Mouse (Mus musculus) thymus, adult 2 months (tissue): ENCODE results near the gene Nasp. TPM values are rescaled to one million over a fixed set of nuclear protein-coding genes. Genes with fewer than 3 reads are reported as not detected.

ENCODE experiments used
- DNase-seq: peaks from one replicate; pipeline ENCODE4 v3.0.0; 2021
- H3K27ac ChIP-seq: fragments of 200-500 bp; 2 replicates; pipeline ENCODE4 v1.5.1; 2012; ENCODE audit warnings: low read length, control low read depth; ENCODE audit not compliant: control insufficient read depth, insufficient read depth
- H3K27me3 ChIP-seq: fragments of 200-500 bp; 2 replicates; pipeline ENCODE4 v1.6.1; 2012; ENCODE audit warnings: mild to moderate bottlenecking, low read length, moderate library complexity, mixed read lengths; ENCODE audit not compliant: control insufficient read depth, insufficient read depth
- H3K36me3 ChIP-seq: fragments of 200-500 bp; 2 replicates; pipeline ENCODE4 v1.6.1; 2012; ENCODE audit warnings: mild to moderate bottlenecking, low read length, moderate library complexity; ENCODE audit not compliant: control insufficient read depth, insufficient read depth
- H3K4me1 ChIP-seq: fragments of 200-500 bp; replicated peaks from 2 replicates; pipeline ENCODE4 v1.6.1; 2012; ENCODE audit warnings: low read length; ENCODE audit not compliant: control insufficient read depth, insufficient read depth
- H3K4me3 ChIP-seq: fragments of 200-500 bp; 2 replicates; pipeline ENCODE4 v1.5.1; 2012; ENCODE audit warnings: mild to moderate bottlenecking, low read length, control low read depth, moderate library complexity; ENCODE audit not compliant: control insufficient read depth, insufficient read depth
- CTCF ChIP-seq: fragments of 200-500 bp; IDR thresholded peaks from 2 replicates; pipeline ENCODE4 v1.5.1; 2012; ENCODE audit warnings: mild to moderate bottlenecking, control low read depth, low read length, moderate library complexity, borderline replicate concordance; ENCODE audit not compliant: control insufficient read depth, poor library complexity, insufficient read depth; ENCODE audit errors: extremely low read depth
- POLR2A ChIP-seq: fragments of 200-500 bp; IDR thresholded peaks from 2 replicates; pipeline ENCODE4 v1.6.1; 2012; ENCODE audit warnings: mild to moderate bottlenecking, low read length, control low read depth, moderate library complexity; ENCODE audit not compliant: control insufficient read depth, poor library complexity, insufficient read depth; ENCODE audit errors: extremely low read depth
- WGBS: fragments of 180-500 bp; shearing (Covaris S2); methylation state at CpG from one replicate; pipeline ENCODE4 v1.1.7; 2018; 5-methylcytosine and 5-hydroxymethylcytosine counted together
- polyA plus RNA-seq: library from polyadenylated mRNA; depleted of rRNA; stranded (reverse); fragments of >200 nt; gene quantifications from 2 replicates; pipeline ENCODE4 v1.2.3, GENCODE M21; 2012

The Nasp gene
- polyA plus RNA-seq, 1 experiment = 15.8 TPM

GRCm38 (mm10) chr4:116644326-116644725 is 16.6 kb upstream of the Nasp start:
- peak; percentile 44 for DNase-seq
- peaks cover 47% of the 10 kb centered on the region for H3K36me3 ChIP-seq

DNA sequence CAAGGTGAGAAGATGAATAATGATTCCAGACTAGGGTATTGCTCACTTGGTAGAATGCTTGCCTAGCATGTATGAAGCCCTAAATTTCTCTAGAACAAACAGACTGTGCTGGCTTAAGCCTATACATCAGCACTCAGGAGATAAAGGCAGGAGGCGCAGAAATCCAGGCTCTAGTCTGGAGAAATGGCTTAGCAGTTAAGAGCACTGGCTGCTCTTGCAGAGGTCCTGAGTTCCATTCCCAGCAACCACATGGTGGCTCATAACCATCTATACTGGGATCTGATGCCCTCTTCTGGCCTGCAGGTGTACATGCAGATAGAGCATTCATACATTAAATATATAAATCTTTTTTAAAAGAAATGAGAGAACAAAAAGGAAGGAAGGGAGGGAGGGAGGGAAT is 14.3 kb upstream of the Nasp start:
- 100% methylated on average over 1 of the region's 1 CpGs for WGBS
- H3K27ac ChIP-seq = no peak overlapping the region
- no peaks in the 10 kb centered on the region for H3K4me1 ChIP-seq
- DNase-seq = no peak
- no peak overlapping the region for H3K4me3 ChIP-seq
- H3K27me3 ChIP-seq = no peaks in the 10 kb centered on the region
- no peak for TF ChIP-seq CTCF
- TF ChIP-seq POLR2A = no peak
- H3K36me3 ChIP-seq = peaks cover 62% of the 10 kb centered on the region

More at GRCm38 (mm10) chr4:116644326-116644725, 16.6 kb upstream of the Nasp start:
- WGBS = 60% methylated on average over 6 of the region's 6 CpGs
- Histone ChIP-seq H3K4me1 (no peaks in the 10 kb centered on the region), H3K4me3 (no peak overlapping the region), H3K27me3 (no peaks in the 10 kb centered on the region), H3K27ac (no peak overlapping the region)
- no peak for TF ChIP-seq POLR2A
- TF ChIP-seq CTCF = no peak

- TF ChIP-seq CTCF (no peak), POLR2A (no peak)
- H3K4me1 ChIP-seq = no peaks in the 10 kb centered on the region
- H3K36me3 ChIP-seq = peaks cover 77% of the 10 kb centered on the region
- no peak for DNase-seq
- no peaks in the 10 kb centered on the region for H3K27me3 ChIP-seq
- H3K27ac ChIP-seq = no peak overlapping the region
- 96% methylated on average over 6 of the region's 6 CpGs for WGBS
- H3K4me3 ChIP-seq = no peak overlapping the region
Observed at GRCm38 (mm10) chr4:116638821-116639220, 11.1 kb upstream of the Nasp start.

DNA sequence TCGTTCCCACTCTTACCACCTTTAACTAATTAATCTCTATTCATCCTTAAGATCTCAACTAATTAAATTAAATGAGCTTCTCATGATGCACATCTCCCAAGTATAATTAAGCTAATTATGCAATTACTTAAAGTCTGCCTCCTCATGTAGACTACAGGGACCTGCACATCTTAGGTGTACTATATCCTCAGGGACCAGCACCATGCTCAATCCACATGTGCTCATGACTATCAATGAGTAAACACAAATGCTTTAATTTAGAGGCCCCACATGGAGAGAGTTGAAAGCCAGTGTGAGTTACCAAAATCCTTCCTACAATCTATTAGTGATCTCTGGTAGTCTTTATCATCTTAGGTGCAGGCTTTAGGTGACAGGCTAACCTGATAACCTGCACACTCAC is 7.5 kb upstream of the Nasp start:
- Histone ChIP-seq H3K27me3 (no peaks in the 10 kb centered on the region), H3K4me1 (no peaks in the 10 kb centered on the region), H3K4me3 (no peak overlapping the region), H3K27ac (no peak overlapping the region), H3K36me3 (peaks cover 49% of the 10 kb centered on the region)
- 93% methylated on average over 1 of the region's 1 CpGs for WGBS
- no peak for DNase-seq
- TF ChIP-seq POLR2A (no peak), CTCF (no peak)

GRCm38 (mm10) chr4:116627359-116627716 is 403 bp downstream of the Nasp start:
- H3K4me3 ChIP-seq = peak overlapping the region; percentile 77
- no peak for TF ChIP-seq CTCF
- TF ChIP-seq POLR2A = peak; percentile 62; the same call in 1 of the 2 replicates
- peak; percentile 92 for DNase-seq
- H3K36me3 ChIP-seq = no peaks in the 10 kb centered on the region
- peak overlapping the region; percentile 48 for H3K27ac ChIP-seq
- no peaks in the 10 kb centered on the region for H3K27me3 ChIP-seq
- 1% methylated on average over 13 of the region's 13 CpGs for WGBS
- peaks cover 3% of the 10 kb centered on the region for H3K4me1 ChIP-seq

- Histone ChIP-seq H3K27ac (peak overlapping the region; percentile 48), H3K4me1 (peaks cover 3% of the 10 kb centered on the region), H3K27me3 (no peaks in the 10 kb centered on the region), H3K36me3 (peaks cover under 1% of the 10 kb centered on the region; the same call in 1 of the 2 replicates), H3K4me3 (peak overlapping the region; percentile 77)
- TF ChIP-seq POLR2A (no peak), CTCF (0 out of 2 replicates have a peak, but pooled peaks have one; percentile 33)
- under 1% methylated on average over 53 of the region's 53 CpGs for WGBS
- peak; percentile 84 for DNase-seq
Observed at GRCm38 (mm10) chr4:116626658-116627358, 933 bp downstream of the Nasp start.
